Mouse (Mus musculus) lung, postnatal 36 days (tissue): ENCODE measurements at regions not wholly inside any gene's neighbourhood (a gene's known extent, or its start where the extent isn't known, plus 50 kb on each side); places are given as distances from the start of the nearest gene placed in this dataset.
"Not testable (repeated sequence)": the region's sequence is repeated elsewhere in the genome, so short reads cannot be mapped to it uniquely, and the experiment has no call there.

Experiments used
- DNase-seq: peaks from one replicate; pipeline ENCODE4 v3.0.0; 2022; ENCODE audit warnings: mixed read lengths

DNA sequence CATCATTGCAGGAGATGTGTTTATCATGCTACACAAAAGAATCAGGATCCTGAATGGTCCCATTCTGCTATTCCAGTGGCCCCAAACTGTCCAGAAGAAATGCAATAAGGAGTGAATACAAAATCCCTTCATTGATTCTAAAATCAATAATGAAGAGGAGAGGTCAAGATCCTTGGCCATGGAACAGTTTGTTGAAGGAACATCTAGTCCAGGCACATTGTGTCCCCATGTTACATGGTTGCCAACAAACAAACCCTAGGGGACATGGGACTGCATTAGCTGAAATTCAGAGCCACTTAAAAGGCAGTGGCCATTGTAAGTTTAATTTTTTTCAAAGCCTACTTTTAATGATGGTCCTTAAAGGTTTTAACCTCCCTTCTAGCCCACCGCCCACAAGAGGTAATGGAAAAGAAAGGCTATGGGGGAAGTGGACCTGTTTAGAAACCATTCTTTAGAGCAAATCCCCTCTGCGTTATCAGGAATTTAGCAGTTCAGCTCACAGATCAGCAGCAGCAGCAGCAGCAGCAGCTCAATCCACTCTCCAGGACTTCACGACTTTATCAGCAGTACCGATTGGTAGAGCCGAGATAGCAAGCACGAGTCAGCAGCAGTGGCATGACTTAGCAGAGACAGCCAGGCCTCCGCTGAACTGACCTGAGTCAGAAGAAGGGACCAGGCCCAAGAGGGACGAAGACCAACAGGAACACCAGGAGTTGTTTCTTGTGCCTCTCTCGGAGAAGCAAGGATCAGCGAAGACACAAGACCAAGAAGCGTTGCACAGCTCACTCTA lies 268.3 kb downstream of the Setd4 start:
- DNase-seq, result no peak

GRCm38 (mm10) chr16:93333654-93334053 lies 270.2 kb downstream of the Setd4 start:
- DNase-seq, result no peak

- DNase-seq, result no peak
Measured at GRCm38 (mm10) chr16:93328680-93329395, 275.0 kb downstream of the Setd4 start.

DNA sequence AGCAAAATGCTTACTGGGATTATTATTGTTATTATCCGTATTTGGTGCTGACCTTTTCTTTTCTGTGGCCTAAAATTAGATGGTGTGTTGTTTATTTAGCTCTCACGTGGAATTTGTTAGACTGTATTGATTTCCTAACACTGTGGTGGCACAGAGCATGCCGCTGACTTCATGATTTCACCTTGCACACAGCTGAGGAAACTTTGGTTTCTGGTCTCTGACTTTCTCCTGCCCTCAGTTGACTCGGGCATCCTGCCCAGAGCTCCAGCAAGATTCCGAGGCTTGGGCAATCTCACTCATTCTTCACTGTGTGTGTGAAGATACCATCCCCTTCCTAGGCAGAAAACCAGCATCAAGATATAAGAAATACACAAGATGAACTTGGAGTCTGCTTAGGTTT lies 279.0 kb downstream of the Setd4 start:
- DNase-seq, result peak; percentile 16

DNA sequence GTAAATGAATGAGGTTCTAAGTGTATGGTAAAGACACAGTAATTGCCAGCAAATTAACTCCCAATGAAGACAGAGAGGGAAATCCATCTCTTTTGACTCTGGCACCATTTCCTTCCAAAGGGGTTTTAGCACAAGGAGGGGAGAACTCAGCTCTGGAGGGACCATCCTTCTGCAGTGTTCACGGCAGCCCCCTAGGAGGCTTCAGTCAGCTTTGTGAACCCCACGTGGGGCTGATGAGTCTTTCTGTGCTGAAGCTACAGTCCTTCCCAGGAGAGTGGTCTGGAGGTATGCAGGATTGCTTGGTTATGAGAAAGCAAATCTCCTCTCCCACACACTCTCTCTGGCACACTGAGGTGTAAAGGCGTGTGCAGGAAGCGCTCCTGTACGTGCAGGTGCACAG lies 280.7 kb downstream of the Setd4 start:
- no peak for DNase-seq

- no peak for DNase-seq
Measured at GRCm38 (mm10) chr16:93319581-93319980, 284.3 kb downstream of the Setd4 start.

GRCm38 (mm10) chr16:93311644-93312043 lies 292.2 kb downstream of the Setd4 start:
- no peak for DNase-seq

GRCm38 (mm10) chr16:93308666-93309360 lies 295.1 kb downstream of the Setd4 start:
- no peak for DNase-seq

- DNase-seq, result no peak
Measured at GRCm38 (mm10) chr16:93306951-93307350, 296.9 kb downstream of the Setd4 start.

DNA sequence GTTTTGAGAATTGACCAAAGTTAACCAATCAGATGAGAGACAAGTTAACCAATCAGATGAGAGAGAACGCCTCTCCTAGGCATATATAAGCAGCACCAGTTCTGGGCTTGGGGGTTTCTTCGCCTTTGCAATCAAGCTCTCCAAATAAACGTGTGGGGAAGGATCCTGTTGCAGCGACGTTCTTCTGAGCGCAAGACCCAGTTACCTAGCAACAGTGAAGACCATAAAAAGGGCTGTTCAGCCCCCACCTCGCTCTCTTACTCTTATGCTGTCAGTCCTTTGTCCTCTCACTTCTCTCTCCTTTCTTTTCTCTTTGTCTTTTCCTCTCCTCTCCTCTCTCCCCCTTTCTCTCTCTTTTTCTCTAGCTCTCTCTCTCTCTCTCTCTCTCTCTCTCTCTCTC lies 297.7 kb downstream of the Setd4 start:
- not testable (repeated sequence) for DNase-seq

DNA sequence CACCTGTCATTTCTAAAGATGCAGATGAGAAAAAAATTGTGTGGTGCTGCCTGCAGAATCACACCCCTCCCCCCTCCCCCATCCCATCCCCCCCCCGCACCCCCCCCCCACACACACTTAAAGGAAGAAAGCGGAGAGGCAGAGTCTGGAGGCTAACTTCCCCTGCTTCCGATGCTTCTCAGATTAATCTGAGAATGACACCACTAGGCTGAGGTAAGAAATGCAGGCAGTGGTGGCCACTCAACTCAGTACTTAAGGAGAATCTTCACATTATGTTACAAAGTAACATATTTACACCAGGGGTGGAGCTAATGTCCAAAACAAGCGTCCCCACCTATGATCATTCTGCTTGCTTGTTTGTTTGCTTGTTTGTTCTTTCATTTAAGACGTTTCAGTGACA lies 309.4 kb downstream of the Setd4 start:
- DNase-seq, result no peak

DNA sequence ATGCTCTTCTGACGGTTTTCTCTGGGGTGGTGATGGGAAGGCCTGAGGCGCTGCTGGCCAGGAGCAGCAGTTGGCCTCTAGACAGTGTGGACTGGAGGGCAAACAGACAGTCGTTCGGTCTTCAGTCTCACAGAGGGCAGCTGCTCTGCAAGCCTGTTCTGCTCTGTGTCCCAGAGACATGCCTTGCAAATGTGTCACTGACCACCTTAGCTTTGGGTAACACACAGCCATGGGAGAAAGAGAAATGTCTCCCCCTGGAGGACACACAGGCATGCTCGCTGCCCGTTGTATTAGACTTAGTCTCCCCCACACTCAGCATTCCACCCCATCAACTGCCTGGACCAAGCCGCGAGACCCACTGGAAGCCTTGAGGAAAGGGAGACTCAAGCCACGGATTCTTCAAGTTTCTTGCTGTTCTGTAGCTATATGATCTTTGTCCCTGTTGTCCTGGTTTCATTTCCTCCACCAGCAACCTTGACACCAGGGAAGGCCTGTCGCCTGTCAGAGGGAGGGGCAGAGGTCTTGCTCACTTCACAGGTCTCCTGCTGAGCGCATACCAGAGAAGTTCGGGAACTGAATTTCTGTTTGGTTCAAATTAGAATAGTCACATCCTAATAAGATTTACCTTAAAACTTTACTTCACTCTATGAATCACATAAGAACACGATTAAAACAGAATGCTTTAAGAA lies 310.8 kb downstream of the Setd4 start:
- peak; percentile 88 for DNase-seq

- peak; percentile 32 for DNase-seq
Measured at GRCm38 (mm10) chr16:93292181-93292834, 311.6 kb downstream of the Setd4 start.

DNA sequence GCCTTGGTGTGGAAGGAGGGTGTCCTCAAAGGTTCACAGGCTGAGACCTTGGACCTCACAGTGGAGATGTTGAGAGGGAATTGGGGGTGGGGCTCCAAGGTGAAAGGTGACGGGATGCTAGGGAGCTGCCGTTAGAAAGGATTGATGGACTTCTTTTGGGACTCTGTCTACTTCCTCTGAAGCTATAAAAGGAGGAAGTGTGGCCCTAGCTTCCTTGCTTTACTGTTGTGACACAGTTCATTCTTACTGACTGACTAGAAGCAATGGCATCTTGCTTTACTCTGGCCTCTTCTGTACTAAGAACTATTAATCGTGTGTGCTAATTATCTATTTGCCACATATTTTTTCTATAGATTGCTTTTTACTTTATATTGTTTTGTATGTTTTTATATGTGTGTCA lies 315.8 kb downstream of the Setd4 start:
- DNase-seq, result peak; percentile 25

DNA sequence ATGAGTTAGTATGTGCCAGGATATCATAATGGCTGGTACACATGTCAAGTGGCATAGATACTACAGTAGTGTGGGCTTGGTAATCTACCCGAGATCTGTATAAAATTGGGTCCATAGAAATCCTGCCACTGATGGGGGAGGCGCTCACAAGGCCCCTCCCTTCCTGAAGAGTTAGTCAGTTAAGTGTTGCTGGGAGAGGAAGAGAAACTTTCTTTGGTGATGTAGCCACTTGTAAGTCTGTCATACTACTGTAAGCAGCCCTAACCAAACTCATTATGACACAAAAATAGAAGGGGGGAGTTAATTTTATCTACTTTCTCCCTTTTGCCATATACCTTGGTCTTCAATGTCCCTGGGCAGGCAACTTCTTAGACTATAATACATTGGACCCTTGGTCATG lies 316.3 kb downstream of the Setd4 start:
- no peak for DNase-seq

DNA sequence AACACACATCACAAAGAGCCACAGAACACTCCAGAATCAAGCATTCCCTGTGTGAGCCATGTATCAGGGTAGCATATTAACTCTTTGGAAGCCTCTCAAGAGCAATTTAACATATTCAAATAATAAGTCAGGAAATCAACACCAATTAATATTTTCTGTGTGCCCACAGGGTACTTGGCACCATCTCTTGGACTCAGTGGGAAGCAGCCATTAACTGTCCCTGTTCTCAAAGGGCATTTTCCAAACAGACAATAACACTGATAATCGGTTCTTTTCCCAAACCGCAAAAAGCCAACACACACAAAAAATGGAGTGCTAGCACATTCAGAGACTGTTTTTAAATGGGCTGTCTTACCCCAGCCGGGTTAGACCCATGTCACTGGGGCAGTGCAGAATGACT lies 317.0 kb downstream of the Setd4 start:
- no peak for DNase-seq

- no peak for DNase-seq
Measured at GRCm38 (mm10) chr16:93285191-93285590, 318.7 kb downstream of the Setd4 start.

DNA sequence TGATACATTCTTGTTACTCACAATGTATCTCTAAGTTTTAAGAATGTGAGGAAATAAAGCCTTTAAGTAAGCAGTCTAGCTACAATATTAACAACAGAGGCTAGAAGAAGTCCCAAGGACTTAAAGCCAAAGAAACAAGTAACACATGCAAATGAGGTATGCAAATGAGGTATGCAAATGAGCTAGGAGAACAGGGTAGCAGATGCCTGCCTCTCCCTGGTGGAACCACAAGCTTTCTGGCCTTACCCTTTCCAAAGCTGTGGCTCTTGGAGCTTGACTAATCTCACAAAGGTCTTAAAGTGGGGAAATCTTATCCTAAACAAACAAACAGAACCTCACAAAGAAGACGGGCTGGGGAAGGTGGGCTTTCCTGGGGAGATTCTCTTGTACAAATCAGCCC lies 322.1 kb downstream of the Setd4 start:
- no peak for DNase-seq

GRCm38 (mm10) chr16:93272636-93273035 lies 331.2 kb downstream of the Setd4 start:
- DNase-seq, result no peak

GRCm38 (mm10) chr16:93272146-93272545 lies 331.7 kb downstream of the Setd4 start:
- DNase-seq, result no peak

- DNase-seq, result no peak
Measured at GRCm38 (mm10) chr16:93264061-93264585, 339.7 kb downstream of the Setd4 start.

GRCm38 (mm10) chr16:93263141-93263815 lies 340.6 kb downstream of the Setd4 start:
- no peak for DNase-seq
